Mouse (Mus musculus): ENCODE data around the gene Mcub.

Gene Mcub

DNA sequence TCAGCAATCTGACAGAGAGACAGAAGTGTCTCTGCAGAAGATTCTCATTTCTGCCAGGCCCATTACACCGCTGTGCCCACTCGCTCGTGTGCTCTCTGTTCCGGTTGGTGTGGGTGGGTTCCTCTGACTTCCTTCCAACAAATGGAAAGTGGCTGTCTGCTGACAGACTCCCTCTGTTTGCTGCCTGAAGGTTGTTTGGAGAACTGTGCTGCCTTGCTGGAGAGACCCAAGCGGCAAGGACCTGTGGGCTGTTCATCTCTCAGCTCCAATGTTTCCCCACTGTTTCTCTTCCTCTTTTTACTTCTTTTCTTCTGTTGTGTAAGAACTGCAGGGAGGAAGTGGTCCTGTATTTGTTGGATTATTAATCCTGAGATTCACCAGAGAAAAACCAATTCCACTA is 21.6 kb downstream of the Mcub start:
- DNase-seq, result peak; percentile 8

DNA sequence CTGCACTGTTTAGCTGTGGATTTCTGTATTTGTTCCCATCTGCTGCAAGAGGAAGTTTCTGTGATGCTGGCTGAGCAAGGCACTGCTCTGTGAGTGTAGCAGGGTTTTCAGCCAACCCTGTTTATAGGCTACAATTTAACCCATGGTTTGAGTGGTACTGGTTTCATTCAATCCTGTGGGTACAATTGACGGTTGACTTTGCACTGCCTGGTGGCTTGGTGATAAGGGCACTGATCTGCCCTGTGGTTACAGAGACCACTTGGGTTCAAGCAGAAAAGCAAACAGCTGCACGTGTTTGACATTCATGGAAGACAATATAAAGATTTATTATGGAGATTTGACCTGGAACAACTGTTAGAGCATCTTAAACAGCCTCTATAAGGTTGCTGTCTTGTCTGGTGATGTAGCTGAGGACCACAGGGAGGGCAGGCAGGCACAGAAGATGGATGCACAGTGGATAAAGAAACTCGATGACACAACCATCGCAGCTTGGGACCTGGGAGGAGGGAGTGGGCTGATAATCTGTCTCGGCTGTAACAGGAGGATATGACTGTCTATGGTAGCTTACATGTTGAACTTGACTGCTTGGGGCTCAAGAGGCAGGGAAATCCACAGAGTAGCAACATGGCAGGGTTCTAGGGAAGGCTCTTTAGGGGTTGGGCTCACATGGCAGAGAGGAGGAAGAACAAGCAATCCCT is 23.6 kb downstream of the Mcub start:
- DNase-seq, result no peak

DNA sequence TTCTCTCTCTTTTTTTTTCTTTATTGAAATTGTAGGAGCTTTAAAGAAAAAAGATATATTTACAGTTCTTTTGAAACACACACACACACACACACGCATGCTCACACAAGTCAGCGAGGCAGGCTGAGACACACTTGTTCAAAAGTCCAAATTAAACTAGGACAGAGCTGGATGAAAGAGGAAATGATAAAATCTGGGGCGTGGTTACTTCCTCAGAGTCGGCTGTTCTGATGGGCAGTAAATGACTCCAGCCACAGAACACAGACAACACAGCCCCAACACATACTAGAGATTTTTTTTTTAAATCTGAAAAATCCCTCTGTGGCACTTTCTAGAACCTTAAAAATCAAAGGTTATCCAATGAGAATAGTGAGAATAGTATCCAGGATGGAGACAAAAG is 26.2 kb downstream of the Mcub start:
- no peak for DNase-seq

GRCm38 (mm10) chr3:129941291-129941690 is 28.7 kb downstream of the Mcub start:
- no peak for DNase-seq

DNA sequence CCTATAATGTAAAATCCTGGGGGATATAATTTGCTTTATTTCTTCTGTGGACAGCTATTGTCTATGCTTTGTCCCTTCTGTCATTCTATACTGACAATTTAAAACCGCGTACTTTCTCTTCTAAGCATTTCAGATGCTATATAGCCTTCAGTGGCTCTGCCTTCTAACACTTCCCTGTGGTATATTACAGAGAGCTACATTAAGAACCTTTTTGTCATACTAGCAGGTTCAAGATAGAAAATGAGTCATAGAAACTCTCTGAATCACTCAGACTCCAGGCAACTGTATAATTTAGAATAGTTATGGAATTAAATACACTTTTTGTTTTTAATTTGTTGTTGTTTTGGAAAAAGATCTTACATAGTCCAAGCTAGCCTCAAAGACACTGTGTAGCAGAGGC is 29.2 kb downstream of the Mcub start:
- DNase-seq, result no peak

- DNase-seq, result no peak
Observed at GRCm38 (mm10) chr3:129939058-129939457, 30.9 kb downstream of the Mcub start.

DNA sequence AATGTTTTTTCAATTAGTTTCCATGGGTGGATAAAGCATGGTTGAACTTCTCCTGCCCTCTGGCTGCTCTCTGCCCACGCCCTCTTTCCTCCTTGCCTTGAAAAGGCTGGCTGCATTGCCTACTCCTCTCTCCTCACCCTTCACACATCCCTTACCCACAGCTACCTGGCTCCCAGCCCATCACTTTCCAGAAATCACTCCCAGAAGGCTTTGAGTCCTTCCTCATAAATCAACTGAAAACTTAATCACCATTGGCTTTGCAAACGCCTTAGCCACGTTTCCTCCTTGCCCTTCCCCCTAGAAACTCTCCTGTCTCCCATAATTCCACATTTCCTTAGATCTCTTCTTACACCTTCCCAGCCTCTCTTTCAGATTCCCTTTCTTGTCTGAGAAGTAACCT is 32.2 kb downstream of the Mcub start:
- DNase-seq, result no peak

GRCm38 (mm10) chr3:129936561-129936960 is 33.4 kb downstream of the Mcub start:
- DNase-seq, result no peak

GRCm38 (mm10) chr3:129932443-129932842 is 37.6 kb downstream of the Mcub start:
- no peak for DNase-seq

- no peak for DNase-seq
Observed at GRCm38 (mm10) chr3:129930213-129930778, 39.7 kb downstream of the Mcub start.

DNA sequence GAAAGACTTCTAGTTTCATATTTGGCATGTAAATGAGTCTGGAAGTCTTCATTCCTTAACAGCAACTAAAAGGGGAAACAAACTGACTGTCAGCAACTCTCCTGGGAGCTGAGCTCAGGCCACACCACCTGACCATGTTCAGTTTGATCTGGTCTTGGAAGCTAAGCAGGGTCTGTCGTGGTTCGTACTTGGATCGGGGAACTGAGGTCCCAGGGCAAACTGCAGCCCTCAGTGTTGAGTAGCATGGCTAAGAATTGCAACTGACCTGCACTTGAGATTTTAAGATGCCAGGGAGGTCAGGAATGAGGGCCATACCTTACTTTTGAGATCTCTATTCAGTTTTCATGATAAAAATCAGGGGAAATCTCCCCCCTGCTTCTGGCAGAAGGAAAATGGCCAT is 44.1 kb downstream of the Mcub start:
- DNase-seq, result no peak

DNA sequence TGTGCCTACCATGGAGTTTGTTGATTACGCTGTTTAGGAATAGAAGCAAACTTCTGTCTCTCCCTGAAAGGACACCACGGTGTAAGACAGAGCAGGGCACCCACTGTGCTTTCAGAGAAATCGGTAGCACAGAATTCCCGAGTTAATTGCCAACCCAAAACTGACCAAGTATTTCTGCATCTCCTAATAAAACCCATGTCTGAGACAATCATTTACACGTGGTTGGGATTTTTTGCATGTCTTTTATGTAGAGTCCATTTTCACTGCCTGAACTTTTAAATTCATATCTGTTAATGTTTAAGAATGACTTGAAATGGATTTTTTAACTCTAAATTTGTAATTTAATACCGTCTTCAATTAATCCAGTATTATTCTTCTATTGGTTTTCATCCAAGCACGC is 46.4 kb downstream of the Mcub start:
- DNase-seq, result no peak

DNA sequence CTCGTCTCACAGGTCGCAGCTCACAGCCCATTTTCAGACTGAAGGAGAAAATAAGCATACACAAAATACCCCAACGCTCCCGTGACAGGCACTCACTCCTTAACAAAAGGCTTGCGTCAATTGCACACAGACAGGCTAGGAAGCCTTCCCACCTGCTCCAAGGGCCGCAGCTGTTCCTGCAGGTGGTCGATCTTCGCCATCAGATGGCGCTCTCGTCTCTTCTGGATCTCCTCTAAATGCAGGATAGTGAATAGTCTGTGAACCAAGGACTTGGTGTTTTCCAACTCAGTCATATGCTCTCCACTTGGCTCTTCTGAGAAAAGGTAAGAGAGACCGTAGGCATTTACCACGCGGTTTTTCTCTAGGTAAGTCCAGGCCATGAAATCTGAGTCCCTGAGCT is 51.6 kb downstream of the Mcub start:
- DNase-seq, result peak; percentile 74

DNA sequence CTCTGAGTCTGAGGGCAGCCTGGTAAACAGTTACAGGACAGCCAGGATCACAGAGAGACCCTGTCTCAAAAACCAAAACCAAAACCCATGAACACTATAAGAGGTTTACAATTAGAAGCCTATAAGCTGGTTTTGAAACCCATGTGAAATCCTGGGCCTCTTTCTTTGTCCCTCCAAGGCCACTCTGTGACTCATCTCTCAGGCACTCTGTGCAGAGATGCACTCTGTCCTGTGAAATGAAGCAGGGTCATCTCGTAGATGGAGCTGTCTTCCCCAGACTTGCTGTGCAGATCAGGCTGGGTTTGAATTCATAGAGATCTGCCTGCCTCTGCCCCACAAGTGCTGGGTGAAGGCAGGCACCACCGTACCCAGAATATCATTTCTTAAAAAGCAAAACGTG is 52.6 kb downstream of the Mcub start:
- DNase-seq, result no peak

DNA sequence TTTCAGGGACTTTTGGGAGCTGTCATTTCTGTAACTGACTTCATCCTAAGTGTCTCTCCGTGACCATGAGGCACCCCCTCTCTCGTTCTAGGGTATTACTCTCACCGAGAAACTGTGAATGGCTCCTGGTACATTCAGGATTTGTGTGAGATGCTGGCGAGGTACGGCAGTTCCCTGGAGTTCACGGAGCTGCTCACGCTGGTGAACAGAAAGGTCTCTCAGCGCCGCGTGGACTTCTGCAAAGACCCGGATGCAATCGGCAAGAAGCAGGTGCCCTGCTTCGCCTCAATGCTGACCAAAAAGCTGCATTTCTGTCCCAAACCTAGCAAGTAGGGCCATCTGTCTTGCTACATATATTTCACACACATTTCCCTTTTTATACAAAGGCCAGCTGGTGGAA is 56.8 kb downstream of the Mcub start:
- DNase-seq, result no peak

- no peak for DNase-seq
Observed at GRCm38 (mm10) chr3:129912025-129912424, 58.0 kb downstream of the Mcub start.

- DNase-seq, result no peak
Observed at GRCm38 (mm10) chr3:129904381-129905132, 65.4 kb downstream of the Mcub start.

DNA sequence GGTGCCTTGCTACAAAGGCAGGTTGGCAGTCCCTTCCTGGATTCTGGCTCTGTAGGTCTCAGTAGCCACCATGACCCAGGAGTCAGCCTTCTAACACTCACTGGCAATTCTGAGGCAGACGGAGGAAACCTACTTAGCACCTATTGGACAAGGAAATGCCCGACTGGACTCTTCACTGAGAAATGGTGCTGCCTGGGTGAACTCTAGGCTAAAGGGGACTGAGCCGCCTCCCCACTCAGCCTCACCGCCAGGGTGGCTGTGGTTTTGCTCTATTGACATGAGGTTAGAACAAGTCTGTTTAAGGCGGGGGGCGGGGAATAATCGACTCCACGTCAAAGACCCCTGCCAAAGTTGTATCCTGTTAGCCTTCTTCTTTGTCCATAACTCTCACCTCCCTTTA is 66.1 kb downstream of the Mcub start:
- no peak for DNase-seq

GRCm38 (mm10) chr3:129903369-129903768 is 66.6 kb downstream of the Mcub start:
- no peak for DNase-seq

GRCm38 (mm10) chr3:129901271-129901809 is 68.7 kb downstream of the Mcub start, which contains the start of gene Casp6:
TSS of gene Casp6 (plus strand) at chr3:129901425.
- peak; percentile 65 for DNase-seq

- no peak for DNase-seq
Observed at GRCm38 (mm10) chr3:129898886-129899285, 71.1 kb downstream of the Mcub start.

GRCm38 (mm10) chr3:129896591-129896990 is 73.4 kb downstream of the Mcub start:
- DNase-seq, result no peak

DNA sequence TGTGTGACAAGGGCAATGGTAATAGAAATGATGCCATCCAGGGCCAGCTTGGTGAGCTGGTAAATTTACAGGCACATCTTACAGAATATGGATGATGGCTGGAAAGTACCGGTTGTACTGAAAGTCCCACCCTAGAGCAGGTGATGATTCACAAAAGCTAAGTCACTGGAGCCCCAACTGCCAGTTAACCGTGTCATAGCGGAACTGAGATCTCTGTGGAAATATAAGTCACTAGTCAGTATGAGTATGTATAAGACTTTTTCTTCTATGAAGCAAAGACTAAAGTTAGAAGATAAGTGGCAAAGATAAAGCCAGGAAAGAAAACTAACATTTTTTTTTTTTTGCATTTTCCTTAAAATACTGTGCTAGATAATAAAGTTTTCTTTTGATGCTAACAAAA is 76.9 kb downstream of the Mcub start:
- DNase-seq, result no peak

DNA sequence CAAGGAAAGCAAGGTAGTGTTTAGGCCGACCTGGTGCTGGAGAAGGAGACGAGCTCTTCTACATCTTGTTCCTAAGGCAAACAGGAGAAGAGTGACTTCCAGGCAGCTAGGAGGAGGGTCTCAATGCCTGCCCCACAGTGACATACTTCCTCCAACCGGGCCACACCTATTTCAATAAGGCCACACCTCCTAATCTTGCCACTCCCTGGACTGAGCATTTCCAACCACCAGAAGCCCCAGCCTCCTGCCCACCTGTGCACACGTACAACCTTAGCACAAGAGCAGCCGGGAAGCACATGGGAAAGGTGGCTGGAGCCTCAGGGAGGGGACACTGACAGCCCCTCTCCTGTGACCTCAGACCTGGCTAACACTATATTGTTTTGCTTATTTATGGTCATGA is 78.0 kb downstream of the Mcub start:
- DNase-seq, result no peak

All from right cerebral cortex, postnatal 14 days (tissue).